Mouse (Mus musculus) MEL (cell line): ENCODE measurements at regions not wholly inside any gene's neighbourhood (a gene's known extent, or its start where the extent isn't known, plus 50 kb on each side); places are given as distances from the start of the nearest gene placed in this dataset.

Experiments
- DNase-seq: peaks from one replicate; pipeline ENCODE4 v3.0.0; 2011; ENCODE audit warnings: low read depth, low spot score
- H3K27ac ChIP-seq: 2 replicates; pipeline ENCODE4 v1.5.1; 2012; ENCODE audit warnings: low read depth, mild to moderate bottlenecking, control low read depth, low read length, moderate library complexity; ENCODE audit not compliant: control insufficient read depth
- H3K27me3 ChIP-seq, 2 experiments: fragments of 150-350 bp in 1 of 2; sonication (generic) in 1 of 2; 2 replicates each; pipeline ENCODE4 v1.6.1; 2012; ENCODE audit warnings: low read length in 2 of 2, mild to moderate bottlenecking in 2 of 2, improper control_type of control experiment in 1 of 2, moderate library complexity in 1 of 2; ENCODE audit not compliant: insufficient read depth in 2 of 2, control insufficient read depth in 1 of 2
- H3K36me3 ChIP-seq, 2 experiments: 2 replicates each; pipeline ENCODE4 v1.6.1; 2012 to 2014; ENCODE audit warnings: low read length in 2 of 2, improper control_type of control experiment in 1 of 2, inconsistent platforms in 1 of 2, mild to moderate bottlenecking in 1 of 2; ENCODE audit not compliant: insufficient read depth in 2 of 2, control insufficient read depth in 1 of 2
- H3K4me1 ChIP-seq, 2 experiments: fragments of 150-350 bp in 1 of 2; sonication (generic) in 1 of 2; 2 replicates each; pipeline ENCODE4 v1.6.1; 2012; ENCODE audit warnings: low read length in 2 of 2, improper control_type of control experiment in 1 of 2, mild to moderate bottlenecking in 1 of 2; ENCODE audit not compliant: insufficient read depth in 2 of 2, control insufficient read depth in 1 of 2
- H3K4me3 ChIP-seq, 2 experiments: fragments of 150-350 bp in 1 of 2; sonication (generic) in 1 of 2; 2 replicates each; pipeline ENCODE4 v1.5.1; 2012; ENCODE audit warnings: low read depth in 2 of 2, low read length in 2 of 2, mild to moderate bottlenecking in 2 of 2, moderate library complexity in 2 of 2, control low read depth in 1 of 2, improper control_type of control experiment in 1 of 2; ENCODE audit not compliant: control insufficient read depth in 1 of 2, insufficient read depth in 1 of 2
- H3K79me2 ChIP-seq: 2 replicates; pipeline ENCODE4 v1.6.1; 2012; ENCODE audit warnings: mild to moderate bottlenecking, low read length, moderate library complexity; ENCODE audit not compliant: control insufficient read depth, poor library complexity, insufficient read depth
- H3K9ac ChIP-seq: 2 replicates; pipeline ENCODE4 v1.6.1; 2012; ENCODE audit warnings: low read depth, mild to moderate bottlenecking, control low read depth, low read length, moderate library complexity; ENCODE audit not compliant: control insufficient read depth, poor library complexity, severe bottlenecking
- H3K9me3 ChIP-seq: fragments of 150-350 bp; sonication (generic); replicated peaks from 2 replicates; pipeline ENCODE4 v1.6.1; 2012; ENCODE audit warnings: mild to moderate bottlenecking, low read length, improper control_type of control experiment, moderate library complexity; ENCODE audit not compliant: insufficient read depth
- BHLHE40 ChIP-seq: IDR thresholded peaks from 2 replicates; pipeline ENCODE4 v1.6.1; 2012; ENCODE audit warnings: low read depth, mild to moderate bottlenecking, inconsistent platforms, low read length, improper control_type of control experiment, borderline replicate concordance
- CHD1 ChIP-seq: IDR thresholded peaks from 2 replicates; pipeline ENCODE4 v1.6.1; 2012; ENCODE audit warnings: low read depth, mild to moderate bottlenecking, inconsistent platforms, low read length, improper control_type of control experiment
- CHD2 ChIP-seq: IDR thresholded peaks from 2 replicates; pipeline ENCODE4 v1.6.1; 2011; ENCODE audit warnings: low read length, improper control_type of control experiment
- EP300 ChIP-seq, 2 experiments: IDR thresholded peaks; 2 replicates each; pipeline ENCODE4 v1.6.1; 2011; ENCODE audit warnings: improper control_type of control experiment in 2 of 2, low read length in 2 of 2, low read depth in 1 of 2, mild to moderate bottlenecking in 1 of 2
- GABPA ChIP-seq: IDR thresholded peaks from 2 replicates; pipeline ENCODE4 v1.6.1; 2012; ENCODE audit warnings: low read depth, mild to moderate bottlenecking, inconsistent platforms, low read length, improper control_type of control experiment, moderate library complexity
- JUND ChIP-seq: IDR thresholded peaks from 2 replicates; pipeline ENCODE4 v1.6.1; 2011; ENCODE audit warnings: low read depth, mild to moderate bottlenecking, improper control_type of control experiment, low read length
- KAT2A ChIP-seq: conservative IDR thresholded peaks from 2 replicates; pipeline ENCODE4 v1.6.1; 2012; ENCODE audit warnings: low read depth, low read length, improper control_type of control experiment, inconsistent platforms
- MAFK ChIP-seq: IDR thresholded peaks from 2 replicates; pipeline ENCODE4 v1.6.1; 2011; ENCODE audit warnings: low read depth, mild to moderate bottlenecking, low read length, improper control_type of control experiment, borderline replicate concordance
- MXI1 ChIP-seq: IDR thresholded peaks from 2 replicates; pipeline ENCODE4 v1.6.1; 2011; ENCODE audit warnings: mild to moderate bottlenecking, low read depth, low read length, improper control_type of control experiment
- MYB ChIP-seq: IDR thresholded peaks from 2 replicates; pipeline ENCODE4 v1.6.1; 2011; ENCODE audit warnings: mild to moderate bottlenecking, low read depth, low read length, improper control_type of control experiment
- MYC ChIP-seq: IDR thresholded peaks from 2 replicates; pipeline ENCODE4 v1.6.1; 2011; ENCODE audit warnings: low read depth, mild to moderate bottlenecking, low read length, improper control_type of control experiment, moderate library complexity
- NELFE ChIP-seq: IDR thresholded peaks from 2 replicates; pipeline ENCODE4 v1.6.1; 2011; ENCODE audit warnings: low read depth, low read length, improper control_type of control experiment
- NRF1 ChIP-seq: IDR thresholded peaks from 2 replicates; pipeline ENCODE4 v1.6.1; 2014; ENCODE audit warnings: low read depth, mild to moderate bottlenecking, inconsistent platforms, low read length, improper control_type of control experiment, moderate library complexity; ENCODE audit not compliant: poor library complexity, insufficient read depth, severe bottlenecking
- POLR2A ChIP-seq, 2 experiments: IDR thresholded peaks; 2 replicates each; pipeline ENCODE4 v1.6.1; 2011 to 2012; ENCODE audit warnings: low read length in 2 of 2, mild to moderate bottlenecking in 2 of 2, control low read depth in 1 of 2, improper control_type of control experiment in 1 of 2, low read depth in 1 of 2, moderate library complexity in 1 of 2; ENCODE audit not compliant: control insufficient read depth in 1 of 2, insufficient read depth in 1 of 2, poor library complexity in 1 of 2
- POLR2AphosphoS2 ChIP-seq: IDR thresholded peaks from 2 replicates; pipeline ENCODE4 v1.6.1; 2011; ENCODE audit warnings: low read length, improper control_type of control experiment
- RCOR1 ChIP-seq: IDR thresholded peaks from 2 replicates; pipeline ENCODE4 v1.6.1; 2012; ENCODE audit warnings: low read depth, mild to moderate bottlenecking, inconsistent platforms, low read length, improper control_type of control experiment
- SIN3A ChIP-seq: IDR thresholded peaks from 2 replicates; pipeline ENCODE4 v1.6.1; 2012; ENCODE audit warnings: low read length, improper control_type of control experiment, inconsistent platforms
- TAL1 ChIP-seq: IDR thresholded peaks from 2 replicates; pipeline ENCODE4 v1.6.1; 2012; ENCODE audit warnings: mild to moderate bottlenecking, inconsistent platforms, low read length, moderate library complexity, mixed read lengths
- TBP ChIP-seq: IDR thresholded peaks from 2 replicates; pipeline ENCODE4 v1.8.0; 2011; ENCODE audit warnings: low read depth, low read length, improper control_type of control experiment
- USF2 ChIP-seq, 2 experiments: IDR thresholded peaks; 2 replicates each; pipeline ENCODE4 v1.6.1; 2011 to 2012; ENCODE audit warnings: improper control_type of control experiment in 2 of 2, low read length in 2 of 2, borderline replicate concordance in 1 of 2, inconsistent platforms in 1 of 2, low read depth in 1 of 2, mild to moderate bottlenecking in 1 of 2; ENCODE audit not compliant: insufficient read depth in 1 of 2
- ZKSCAN1 ChIP-seq: IDR thresholded peaks from 2 replicates; pipeline ENCODE4 v1.6.1; 2012; ENCODE audit warnings: low read depth, mild to moderate bottlenecking, inconsistent platforms, low read length, improper control_type of control experiment, moderate library complexity
- ZMIZ1 ChIP-seq: IDR thresholded peaks from 2 replicates; pipeline ENCODE4 v1.6.1; 2012; ENCODE audit warnings: low read depth, mild to moderate bottlenecking, inconsistent platforms, low read length, improper control_type of control experiment, moderate library complexity
- ZNF384 ChIP-seq: IDR thresholded peaks from 2 replicates; pipeline ENCODE4 v1.6.1; 2012; ENCODE audit warnings: low read depth, mild to moderate bottlenecking, inconsistent platforms, low read length, improper control_type of control experiment

DNA sequence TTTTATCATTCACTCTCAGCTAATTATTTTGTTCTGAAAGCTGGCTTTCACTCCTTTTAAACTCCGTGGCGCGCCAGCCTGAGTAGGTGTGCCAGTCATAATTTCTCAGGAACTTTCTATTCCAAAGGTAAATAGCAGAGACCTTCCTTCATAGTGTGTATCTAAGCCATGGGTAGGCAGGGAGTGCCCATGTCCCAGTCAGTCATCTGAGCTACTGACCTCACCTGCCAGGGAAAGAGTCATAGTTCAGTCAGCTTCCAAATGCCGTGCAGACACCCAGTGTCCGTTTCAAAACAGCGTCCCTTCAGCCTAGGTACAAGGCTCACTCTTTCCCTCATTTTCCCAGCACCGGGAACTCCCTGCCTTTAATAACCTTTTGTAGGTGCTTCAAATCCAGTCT, 269.7 kb downstream of the Gm19410 start:
- Histone ChIP-seq H3K79me2 (no peaks in the 10 kb centered on the region), H3K4me3 (no peak overlapping the region), H3K27me3 (no peaks in the 10 kb centered on the region; a peak in 1 of 4 replicates), H3K9ac (no peak overlapping the region), H3K4me1 (no peaks in the 10 kb centered on the region), H3K9me3 (no peaks in the 10 kb centered on the region), H3K36me3 (no peaks in the 10 kb centered on the region), H3K27ac (no peak overlapping the region)
- no peak for DNase-seq
- no peak for TF ChIP-seq BHLHE40
- no peak for TF ChIP-seq POLR2AphosphoS2
- TF ChIP-seq USF2 (IDR thresholded peaks at IDR 0.05; ENCODE audit: borderline replicate concordance in 1 of 2, insufficient read depth in 1 of 2, low read depth in 1 of 2, low read length in 2 of 2) = no peak
- TF ChIP-seq MXI1 = no peak
- no peak for TF ChIP-seq POLR2A (IDR thresholded peaks at IDR 0.05; ENCODE audit: control insufficient read depth in 1 of 2, insufficient read depth in 1 of 2, low read depth in 1 of 2, low read length in 2 of 2, poor library complexity in 1 of 2)
- TF ChIP-seq RCOR1 = no peak
- TF ChIP-seq CHD1 = no peak
- no peak for TF ChIP-seq MYC
- TF ChIP-seq TAL1 = no peak
- no peak for TF ChIP-seq ZMIZ1
- TF ChIP-seq ZNF384 = no peak
- TF ChIP-seq JUND = no peak
- TF ChIP-seq NELFE = no peak
- no peak for TF ChIP-seq CHD2

DNA sequence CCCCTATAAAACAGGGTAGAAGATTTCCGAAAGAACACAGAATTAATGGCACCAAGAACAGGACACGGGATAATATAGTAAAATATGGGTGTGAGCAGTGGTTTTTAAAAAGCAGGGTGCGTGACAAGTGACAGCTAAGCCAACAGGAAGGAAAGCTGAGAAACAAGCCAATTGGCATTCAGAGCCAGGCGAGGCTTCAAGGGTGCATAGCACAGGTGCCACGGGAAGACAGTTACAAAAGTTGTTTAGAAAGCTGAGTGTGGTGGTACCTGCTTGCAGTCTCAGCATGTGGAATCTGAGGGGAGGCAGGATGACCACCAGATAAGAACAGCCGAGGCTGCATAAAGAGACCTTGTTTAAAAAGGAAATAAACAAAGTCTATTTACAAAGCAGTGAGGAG, 270.7 kb downstream of the Gm19410 start:
- Histone ChIP-seq H3K27ac (no peak overlapping the region), H3K9ac (no peak overlapping the region), H3K36me3 (no peaks in the 10 kb centered on the region), H3K79me2 (no peaks in the 10 kb centered on the region), H3K4me3 (no peak overlapping the region), H3K27me3 (no peaks in the 10 kb centered on the region; a peak in 1 of 4 replicates), H3K4me1 (no peaks in the 10 kb centered on the region)
- no peak for DNase-seq
- TF ChIP-seq KAT2A (no peak), MXI1 (no peak), MYB (no peak), ZKSCAN1 (no peak), BHLHE40 (no peak), SIN3A (no peak), GABPA (no peak), EP300 (IDR thresholded peaks at IDR 0.05; ENCODE audit: low read depth in 1 of 2, low read length in 2 of 2) (no peak), MAFK (no peak), NRF1 (no peak), TBP (no peak)
- TF ChIP-seq, all 39 proteins: peak for 0
- H3K9me3 ChIP-seq = no peaks in the 10 kb centered on the region
